Mouse (Mus musculus): Measurements from ENCODE around the gene Rac3.

GRCm38 (mm10) chr11:120726243-120727168 is 5.2 kb downstream of the Rac3 start:
- TF ChIP-seq CTCF (IDR thresholded peaks at IDR 0.05; ENCODE audit: borderline replicate concordance, control insufficient read depth, extremely low read depth, insufficient read depth, low read length, poor library complexity) (no peak), POLR2A (IDR thresholded peaks at IDR 0.05; ENCODE audit: control insufficient read depth, extremely low read depth, insufficient read depth, low read length, poor library complexity) (no peak)

Measured in thymus, adult 2 months (tissue).